Comparison of ENCODE assay signal across 10 mouse cellular contexts in genomic region chr11:102041350-102041949, GRCm38 (mm10). TPM values are rescaled to one million over a fixed set of nuclear protein-coding genes. Genes with fewer than 3 reads are reported as not detected.
DNase-seq lines count a peak whose midpoint lies in the region; ATAC-seq and TF ChIP-seq lines count a peak whose summit lies in the region.
"Had no signal": no experiment of that assay in that cellular context is flagged by ENCODE, and none has a peak within 500 bp of the region (broad histone marks: within the 10 kb centered on the region; RNA-seq: fewer than 3 reads in every experiment).

Gene Cd300lg, plus strand, starts transcription at chr11:102041509.

- 24% methylated on average over 5 of the region's 5 CpGs for WGBS in heart, adult 2 months
- 46% methylated on average over 5 of the region's 5 CpGs for WGBS in heart, embryonic 12.5 days
- WGBS in heart, embryonic 15.5 days, result 57% methylated on average over 5 of the region's 5 CpGs
- WGBS in hindbrain, embryonic 13.5 days, result 86% methylated on average over 5 of the region's 5 CpGs

- peaks cover 4% of the 10 kb centered on the region; the same call in 1 of the 2 replicates for H3K4me1 ChIP-seq in heart, adult 2 months (ENCODE audit: control insufficient read depth, insufficient read depth, low read length)
- H3K4me1 ChIP-seq in heart, embryonic 12.5 days (replicated peaks), result no peaks in the 10 kb centered on the region
- 0 out of 4 replicates have a peak, but pooled peaks cover 0 to 4% of the 10 kb centered on the region in 2 experiments for H3K4me1 ChIP-seq in MEL (ENCODE audit: control insufficient read depth in 1 of 2, insufficient read depth in 2 of 2, low read length in 2 of 2)
- H3K4me1 ChIP-seq in heart, embryonic 15.5 days (replicated peaks), result 0 out of 2 replicates have a peak, but pooled peaks cover 4% of the 10 kb centered on the region
- H3K4me1 ChIP-seq in hindbrain, embryonic 13.5 days (replicated peaks), result no peaks in the 10 kb centered on the region; the same call in 1 of the 2 replicates

- no peak within 1 kb of the TSS for H3K4me2 ChIP-seq in heart, embryonic 12.5 days
- H3K4me2 ChIP-seq in heart, embryonic 15.5 days, result peak within 1 kb of the TSS; percentile 9
- H3K4me2 ChIP-seq in hindbrain, embryonic 13.5 days, result no peak within 1 kb of the TSS

- H3K27me3 ChIP-seq in heart, adult 2 months (ENCODE audit: control insufficient read depth, insufficient read depth, low read length), result no peaks in the 10 kb centered on the region
- H3K27me3 ChIP-seq in heart, embryonic 12.5 days (replicated peaks), result no peaks in the 10 kb centered on the region
- peaks cover 0 to 2% of the 10 kb centered on the region in 2 experiments; a peak in 2 of 4 replicates for H3K27me3 ChIP-seq in MEL (ENCODE audit: control insufficient read depth in 1 of 2, insufficient read depth in 2 of 2, low read length in 2 of 2)
- H3K27me3 ChIP-seq in heart, embryonic 15.5 days, result no peaks in the 10 kb centered on the region
- H3K27me3 ChIP-seq in hindbrain, embryonic 13.5 days, result 0 out of 2 replicates have a peak, but pooled peaks cover 4% of the 10 kb centered on the region

- TF ChIP-seq RAD21 in MEL (IDR thresholded peaks at IDR 0.05; ENCODE audit: low read depth, low read length), result no peak

- no peak for TF ChIP-seq CTCF in heart, adult 2 months (IDR thresholded peaks at IDR 0.05)
- no peak for TF ChIP-seq CTCF in MEL (IDR thresholded peaks at IDR 0.05 in 2 of 3, conservative IDR thresholded peaks at IDR 0.05 in 1 of 3; ENCODE audit: control insufficient read depth in 1 of 3, insufficient read depth in 1 of 3, low read depth in 2 of 3, low read length in 3 of 3, poor library complexity in 1 of 3, severe bottlenecking in 1 of 3)

- H3K4me3 ChIP-seq in heart, adult 2 months, result peak within 1 kb of the TSS; percentile 58
- H3K4me3 ChIP-seq in heart, embryonic 12.5 days, result no peak within 1 kb of the TSS
- no peak within 1 kb of the TSS for H3K4me3 ChIP-seq in MEL (ENCODE audit: control insufficient read depth in 1 of 2, insufficient read depth in 1 of 2, low read depth in 2 of 2, low read length in 2 of 2)
- peak within 1 kb of the TSS; percentile 27 for H3K4me3 ChIP-seq in heart, embryonic 15.5 days
- no peak within 1 kb of the TSS for H3K4me3 ChIP-seq in hindbrain, embryonic 13.5 days

- no peaks in the 10 kb centered on the region for H3K79me2 ChIP-seq in heart, adult 2 months (replicated peaks; ENCODE audit: control insufficient read depth, insufficient read depth, low read length)
- no peaks in the 10 kb centered on the region for H3K79me2 ChIP-seq in MEL (ENCODE audit: control insufficient read depth, insufficient read depth, low read length, poor library complexity)

- peaks cover 14% of the 10 kb centered on the region for H3K9me3 ChIP-seq in heart, embryonic 12.5 days (replicated peaks)
- no peaks in the 10 kb centered on the region for H3K9me3 ChIP-seq in MEL (replicated peaks; ENCODE audit: insufficient read depth, low read length)
- H3K9me3 ChIP-seq in heart, embryonic 15.5 days (replicated peaks), result 0 out of 2 replicates have a peak, but pooled peaks cover 3% of the 10 kb centered on the region
- H3K9me3 ChIP-seq in hindbrain, embryonic 13.5 days, result peaks cover 12% of the 10 kb centered on the region

- peak within 1 kb of the TSS; percentile 74 for H3K9ac ChIP-seq in heart, adult 2 months (ENCODE audit: low read depth, low read length)
- no peak within 1 kb of the TSS for H3K9ac ChIP-seq in heart, embryonic 12.5 days
- H3K9ac ChIP-seq in MEL (ENCODE audit: control insufficient read depth, low read depth, low read length, poor library complexity, severe bottlenecking), result 0 out of 2 replicates have a peak within 1 kb of the TSS, but pooled peaks have one; percentile 8
- H3K9ac ChIP-seq in heart, embryonic 15.5 days, result peak within 1 kb of the TSS; percentile 29; the same call in 1 of the 2 replicates
- H3K9ac ChIP-seq in hindbrain, embryonic 13.5 days, result no peak within 1 kb of the TSS

- peak within 1 kb of the TSS; percentile 75 for H3K27ac ChIP-seq in heart, adult 2 months
- H3K27ac ChIP-seq in heart, embryonic 12.5 days (ENCODE audit: poor library complexity, severe bottlenecking), result no peak within 1 kb of the TSS
- H3K27ac ChIP-seq in MEL (ENCODE audit: control insufficient read depth, low read depth, low read length), result no peak within 1 kb of the TSS
- H3K27ac ChIP-seq in heart, embryonic 15.5 days, result no peak within 1 kb of the TSS
- H3K27ac ChIP-seq in hindbrain, embryonic 13.5 days, result no peak within 1 kb of the TSS

- intact Hi-C loops in heart, adult 2 months (cut with DNase I), result no loop called here

- DNase-seq in heart, adult 2 months, result peak; percentile 55 to 70
- peak; percentile 48 for DNase-seq in MEL (ENCODE audit: low read depth, low spot score)
- peak; percentile 16 for DNase-seq in c-Kit-positive CD71-negative TER-119-negative erythroid progenitor cells, embryonic 14.5 days (ENCODE audit: low read depth)
- DNase-seq in layer of hippocampus, postnatal 36 days, result no peak
- no peak for DNase-seq in B cell, adult 2 months
- DNase-seq: lung, postnatal 14 days had no signal

- no peaks in the 10 kb centered on the region for H3K36me3 ChIP-seq in heart, adult 2 months (ENCODE audit: control insufficient read depth, insufficient read depth, low read length)
- H3K36me3 ChIP-seq in heart, embryonic 12.5 days, result no peaks in the 10 kb centered on the region
- H3K36me3 ChIP-seq in MEL (ENCODE audit: control insufficient read depth in 1 of 2, insufficient read depth in 2 of 2, low read length in 2 of 2), result no peaks in the 10 kb centered on the region
- H3K36me3 ChIP-seq in heart, embryonic 15.5 days, result no peaks in the 10 kb centered on the region
- H3K36me3 ChIP-seq in hindbrain, embryonic 13.5 days, result no peaks in the 10 kb centered on the region

- peak; percentile 94 for TF ChIP-seq POLR2A in heart, adult 2 months (IDR thresholded peaks at IDR 0.05; ENCODE audit: insufficient read depth, low read depth, low read length)
- TF ChIP-seq POLR2A in MEL (IDR thresholded peaks at IDR 0.05; ENCODE audit: control insufficient read depth in 1 of 2, insufficient read depth in 1 of 2, low read depth in 1 of 2, low read length in 2 of 2, poor library complexity in 1 of 2), result no peak

- ATAC-seq in heart, embryonic 12.5 days (ENCODE audit: insufficient number of reproducible peaks, low FRiP score), result no peak
- no peak for ATAC-seq in heart, embryonic 15.5 days (replicated peaks; ENCODE audit: insufficient number of reproducible peaks, insufficient read depth, low FRiP score, low read depth)
- no peak for ATAC-seq in hindbrain, embryonic 13.5 days (ENCODE audit: low FRiP score)

- TF ChIP-seq EP300 in heart, adult 2 months (IDR thresholded peaks at IDR 0.05; ENCODE audit: insufficient read depth, low read depth, low read length), result no peak
- no peak for TF ChIP-seq EP300 in MEL (IDR thresholded peaks at IDR 0.05; ENCODE audit: low read depth in 1 of 2, low read length in 2 of 2)

TF ChIP-seq in MEL, 35 proteins besides CTCF, POLR2A, EP300 and RAD21:
- no peak for TF ChIP-seq TAL1 (IDR thresholded peaks at IDR 0.05; ENCODE audit: low read length)
- no peak for TF ChIP-seq ETS1 (IDR thresholded peaks at IDR 0.05; ENCODE audit: low read depth, low read length)
- no peak for TF ChIP-seq ZNF384 (IDR thresholded peaks at IDR 0.05; ENCODE audit: low read depth, low read length)
- no peak for TF ChIP-seq MEF2A (IDR thresholded peaks at IDR 0.05; ENCODE audit: extremely low read depth, insufficient replicate concordance, low read depth, low read length, poor library complexity, severe bottlenecking)
TF ChIP-seq in MEL: peak in this region for 0.

RNA-seq across cellular contexts. Expression of gene Cd300lg, which starts in this region (rescaled TPM):
- 10 to 100 TPM; 51.6 to 70.1 TPM for total RNA-seq in heart, adult 2 months (2021)
- polyA plus RNA-seq in heart, adult 2 months (2012; rRNA removed), result 102 and 143 TPM in 2 replicates
- 1.6 and 1.9 TPM in 2 replicates for polyA plus RNA-seq in heart, embryonic 12.5 days (2016; fragmentation: Nextera tagmentation; extraction: Ambion mirVana)
- total RNA-seq in MEL (2012; rRNA removed), result 0.08 TPM in 1 of 2 replicates, not detected in the other
- under 1 TPM in 1 of 2 experiments, not detected in 1; 0.26 TPM for polyA plus RNA-seq in MEL (2012; ENCODE audit: insufficient read depth in 1 of 2, insufficient read length in 2 of 2, low read depth in 1 of 2, low replicate concordance in 2 of 2, missing spikeins in 1 of 2)
- polyA plus RNA-seq in heart, embryonic 15.5 days (2015; fragmentation: Nextera tagmentation; extraction: Ambion mirVana), result 7.2 and 8.4 TPM in 2 replicates
- total RNA-seq in layer of hippocampus, postnatal 36 days (2021), result not detected
- polyA plus RNA-seq in hindbrain, embryonic 13.5 days (2015; fragmentation: Nextera tagmentation; extraction: Ambion mirVana), result 0.38 and 0.53 TPM in 2 replicates
- total RNA-seq: left cerebral cortex, postnatal 25 days had no signal

Comparison
In these comparisons a context has a peak if more than half of its experiments do, and no peak if none do; other contexts are left out.
1. RNA of gene Cd300lg (total RNA-seq): 51.6 to 70.1 TPM in heart, adult 2 months; 0.08 TPM in MEL and not detected in layer of hippocampus, postnatal 36 days; every median in the first group is over 10 times any median in the second.
2. RNA of gene Cd300lg (polyA plus RNA-seq): 102 to 143 TPM in heart, adult 2 months; 7.2 to 8.4 TPM in heart, embryonic 15.5 days, 1.6 to 1.9 TPM in heart, embryonic 12.5 days, 0.38 to 0.53 TPM in hindbrain, embryonic 13.5 days and 0.26 TPM in MEL; every median in the first group is over 10 times any median in the second.
3. H3K4me3 ChIP-seq: peak in heart, adult 2 months (single experiment) and heart, embryonic 15.5 days (single experiment); none in heart, embryonic 12.5 days (single experiment), MEL (0 of 2) and hindbrain, embryonic 13.5 days (single experiment).
4. H3K9ac ChIP-seq: peak in heart, adult 2 months (single experiment) and heart, embryonic 15.5 days (single experiment); none in heart, embryonic 12.5 days (single experiment) and hindbrain, embryonic 13.5 days (single experiment).
5. Peak in DNase-seq and H3K9ac ChIP-seq in MEL; RNA of the gene not detected or under 1 TPM.
6. DNase-seq: peak in heart, adult 2 months (2 of 2) and c-Kit-positive CD71-negative TER-119-negative erythroid progenitor cells, embryonic 14.5 days (single experiment); none in layer of hippocampus, postnatal 36 days (0 of 2) and B cell, adult 2 months (0 of 2).